Mouse (Mus musculus) ovary, postnatal 10 days (tissue): ENCODE measurements around the gene Slu7.

Source experiments
- DNase-seq: peaks from one replicate; pipeline ENCODE4 v3.0.0; 2022; ENCODE audit warnings: low spot score

Gene Slu7

GRCm38 (mm10) chr11:43433254-43434023 is at the start of gene Slu7:
Slu7 (plus strand) TSS chr11:43433744.
- DNase-seq = peak; percentile 35

DNA sequence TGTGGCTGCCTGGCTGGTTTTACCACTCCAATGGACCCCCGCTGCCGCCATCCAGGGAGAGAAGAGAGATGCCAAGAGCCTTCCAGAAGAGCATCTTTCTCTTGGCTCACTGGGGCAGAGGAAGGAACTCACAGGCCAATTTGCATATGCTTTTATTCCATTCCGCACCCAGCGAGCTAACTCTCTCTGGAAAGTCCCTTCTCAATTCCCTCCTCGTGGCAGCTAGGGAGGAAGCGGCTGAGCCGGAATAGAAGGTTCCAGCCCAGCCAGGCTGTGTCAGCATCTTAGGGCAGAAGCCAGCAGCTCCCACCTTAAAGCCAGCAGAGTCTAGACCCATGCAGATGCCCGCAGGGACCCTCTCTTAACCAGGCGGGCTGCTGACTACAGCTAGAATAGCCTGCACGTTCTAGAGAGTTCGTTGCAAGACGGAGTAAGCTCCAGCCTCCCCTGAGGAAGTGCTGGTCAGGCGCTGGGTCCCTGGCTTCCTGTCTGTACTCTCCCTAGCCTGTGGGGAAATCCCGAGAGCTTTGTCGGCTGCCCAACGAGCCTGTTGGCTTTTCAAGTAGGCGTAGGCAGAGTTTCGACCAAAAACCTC is 48.4 kb upstream of the Slu7 start:
- DNase-seq = peak; percentile 27

DNA sequence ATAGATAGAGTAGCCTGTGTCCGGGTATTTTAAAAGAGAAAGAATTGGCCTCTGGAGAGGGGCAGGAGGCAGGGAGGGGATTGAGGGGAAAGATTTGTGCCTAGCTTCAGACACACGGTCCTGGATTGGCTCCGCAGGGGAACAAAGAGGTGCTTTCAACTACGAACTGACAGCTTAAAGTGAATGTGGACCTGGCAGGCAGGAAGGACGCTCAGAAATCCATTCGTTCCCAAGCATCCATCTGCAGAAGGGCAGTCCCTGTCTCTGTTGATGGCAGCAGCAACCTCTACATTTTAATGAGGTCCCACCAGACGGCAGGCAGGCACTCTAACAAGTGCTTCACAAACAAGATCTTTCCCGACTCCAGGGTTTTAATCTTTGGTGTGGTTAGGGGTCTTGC is 47.8 kb upstream of the Slu7 start:
- no peak for DNase-seq

GRCm38 (mm10) chr11:43387004-43387880 is 46.3 kb upstream of the Slu7 start:
- DNase-seq = no peak

DNA sequence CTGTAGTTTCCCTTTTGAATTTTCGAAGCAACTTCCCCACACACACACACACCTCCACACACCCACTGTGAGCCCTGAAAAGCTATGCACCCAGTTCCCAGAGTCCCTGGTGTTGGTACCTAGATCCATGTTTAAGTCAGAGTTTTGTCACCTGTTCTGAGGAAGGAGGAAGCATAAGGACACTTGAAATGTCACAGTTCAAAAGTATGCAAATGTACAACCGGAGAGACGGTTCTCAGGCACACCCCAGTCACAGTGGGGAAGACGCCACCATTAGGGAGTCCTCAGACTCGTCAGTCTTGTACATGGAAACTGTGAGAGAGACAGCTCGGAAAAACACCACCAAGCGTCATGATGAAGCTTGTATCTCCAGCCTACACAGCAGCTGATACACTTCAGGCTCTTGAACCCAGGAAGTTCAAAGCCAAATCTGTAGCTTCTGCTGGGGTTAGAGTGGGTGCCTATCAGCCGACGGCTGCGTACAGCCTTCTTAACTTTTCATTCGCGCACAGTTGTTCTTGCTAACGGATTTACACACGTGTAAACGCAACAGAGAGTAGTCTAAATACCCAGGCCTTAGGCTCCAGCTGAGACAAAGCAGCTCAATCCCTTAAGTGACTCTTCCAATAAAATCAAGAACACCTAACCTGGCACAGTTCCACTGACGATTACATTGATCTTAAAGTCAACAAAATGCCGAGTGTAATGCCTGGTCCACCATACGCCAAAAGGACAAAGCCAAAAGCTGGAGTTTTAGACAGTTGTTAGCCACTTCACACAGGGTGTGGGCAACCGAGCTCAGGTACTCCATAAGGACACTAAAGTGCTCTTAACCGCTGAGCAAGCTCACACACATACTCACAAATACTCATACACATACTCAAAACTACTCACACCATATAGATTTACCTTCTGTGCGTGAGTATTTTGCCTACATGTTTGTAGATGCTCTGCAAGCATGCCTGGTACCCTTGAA is 45.1 kb upstream of the Slu7 start:
- no peak for DNase-seq

- no peak for DNase-seq
Observed at GRCm38 (mm10) chr11:43389118-43389517, 44.4 kb upstream of the Slu7 start.

- no peak for DNase-seq
Observed at GRCm38 (mm10) chr11:43392757-43393156, 40.8 kb upstream of the Slu7 start.

GRCm38 (mm10) chr11:43393325-43393724 is 40.2 kb upstream of the Slu7 start:
- DNase-seq = no peak

DNA sequence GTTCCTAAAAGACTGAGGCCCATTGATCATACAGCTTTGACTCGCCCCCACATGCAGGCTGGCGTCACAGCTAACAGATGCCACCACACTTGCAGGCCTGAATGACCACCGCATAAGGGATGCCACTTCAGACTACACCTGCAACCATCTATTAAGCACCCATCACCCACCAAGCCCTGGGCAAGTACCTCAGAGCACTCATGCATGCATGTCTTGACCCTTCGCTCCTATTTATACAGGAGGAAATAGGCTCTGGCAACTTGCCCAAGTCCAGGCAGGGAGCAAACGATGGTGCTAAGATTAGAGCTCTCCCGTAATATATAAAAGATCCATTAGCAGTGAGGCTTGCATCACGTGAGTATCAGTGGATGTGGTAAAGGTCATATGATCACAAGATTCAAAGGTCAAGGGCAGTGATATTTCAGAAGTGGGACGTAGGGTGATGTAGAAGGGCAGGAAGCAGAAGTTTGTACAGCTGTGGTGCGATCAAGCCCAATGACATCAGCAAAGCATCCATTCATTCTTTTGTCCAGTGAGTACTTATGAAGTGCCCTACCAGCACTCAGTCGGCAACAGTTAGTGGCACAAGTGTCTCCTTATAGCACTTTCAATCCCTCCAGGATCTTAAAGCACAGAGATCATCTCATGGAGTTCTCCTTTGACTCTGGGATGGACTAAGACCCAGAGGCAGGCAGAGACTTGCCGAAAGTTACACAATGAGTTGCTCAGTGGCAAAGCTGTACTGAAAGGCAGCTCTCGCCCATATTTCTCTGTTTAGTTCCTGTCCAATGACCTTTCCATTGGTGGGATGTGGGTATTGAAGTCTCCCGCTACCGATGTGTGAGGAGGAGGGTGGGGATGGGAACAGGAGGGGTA is 38.2 kb upstream of the Slu7 start:
- no peak for DNase-seq

- DNase-seq = no peak
Observed at GRCm38 (mm10) chr11:43396246-43396645, 37.3 kb upstream of the Slu7 start.

DNA sequence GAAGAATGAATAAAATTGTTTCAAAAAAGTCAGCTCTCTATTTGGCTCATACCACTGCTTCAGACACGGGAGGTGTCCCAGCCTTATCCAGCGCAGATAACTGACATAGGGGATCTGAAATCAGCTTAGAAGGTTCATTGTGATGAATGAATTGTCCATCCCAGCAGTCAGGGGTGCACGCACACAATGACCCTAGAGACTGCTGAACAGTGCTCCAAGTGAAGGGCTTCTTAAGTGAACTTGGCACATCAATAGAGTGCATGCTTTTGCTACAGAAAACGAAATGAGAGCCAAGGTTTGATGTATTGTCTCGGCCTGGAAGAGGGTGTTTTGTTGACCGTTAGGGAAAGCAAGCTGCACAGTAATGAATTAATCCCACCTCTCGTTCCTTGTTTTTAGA is 36.9 kb upstream of the Slu7 start:
- no peak for DNase-seq

DNA sequence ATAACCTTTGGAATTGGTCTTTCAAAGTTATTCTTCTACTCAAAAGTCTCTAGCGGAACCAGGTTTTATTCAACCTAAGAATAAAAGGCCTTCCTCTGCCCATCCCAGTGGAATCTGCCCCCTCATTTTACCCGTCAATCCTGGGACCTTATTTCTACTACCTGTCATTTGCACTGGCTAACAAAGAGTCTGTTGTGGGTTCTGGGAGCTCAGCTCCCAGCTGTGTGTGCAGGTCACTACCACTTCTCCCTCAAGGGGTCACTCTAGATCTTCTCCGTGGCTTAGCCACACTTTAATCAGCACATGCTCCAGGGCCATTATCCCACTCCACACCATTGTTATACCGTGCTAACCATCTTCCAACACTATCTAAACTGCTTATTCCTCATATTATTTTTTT is 34.2 kb upstream of the Slu7 start:
- no peak for DNase-seq

DNA sequence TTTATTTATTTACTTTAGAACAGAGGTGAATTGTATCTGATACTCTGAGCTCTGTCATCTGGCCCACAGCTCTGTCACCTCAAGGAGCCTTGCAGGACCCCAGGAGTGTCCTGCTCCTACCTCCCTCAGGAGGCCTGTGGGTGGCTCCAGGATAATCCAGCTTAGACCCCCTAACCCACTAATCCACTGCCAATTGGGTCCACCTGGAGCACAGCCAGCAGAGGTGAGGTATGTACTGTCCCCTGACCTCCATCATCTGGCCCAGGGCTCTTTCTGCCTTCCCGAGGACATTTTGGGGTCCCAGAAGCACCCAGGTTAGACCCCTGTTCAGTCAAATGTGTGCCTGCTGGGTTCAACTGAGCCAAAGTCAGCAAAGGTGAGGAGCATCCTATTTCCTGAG is 33.4 kb upstream of the Slu7 start:
- DNase-seq = no peak

DNA sequence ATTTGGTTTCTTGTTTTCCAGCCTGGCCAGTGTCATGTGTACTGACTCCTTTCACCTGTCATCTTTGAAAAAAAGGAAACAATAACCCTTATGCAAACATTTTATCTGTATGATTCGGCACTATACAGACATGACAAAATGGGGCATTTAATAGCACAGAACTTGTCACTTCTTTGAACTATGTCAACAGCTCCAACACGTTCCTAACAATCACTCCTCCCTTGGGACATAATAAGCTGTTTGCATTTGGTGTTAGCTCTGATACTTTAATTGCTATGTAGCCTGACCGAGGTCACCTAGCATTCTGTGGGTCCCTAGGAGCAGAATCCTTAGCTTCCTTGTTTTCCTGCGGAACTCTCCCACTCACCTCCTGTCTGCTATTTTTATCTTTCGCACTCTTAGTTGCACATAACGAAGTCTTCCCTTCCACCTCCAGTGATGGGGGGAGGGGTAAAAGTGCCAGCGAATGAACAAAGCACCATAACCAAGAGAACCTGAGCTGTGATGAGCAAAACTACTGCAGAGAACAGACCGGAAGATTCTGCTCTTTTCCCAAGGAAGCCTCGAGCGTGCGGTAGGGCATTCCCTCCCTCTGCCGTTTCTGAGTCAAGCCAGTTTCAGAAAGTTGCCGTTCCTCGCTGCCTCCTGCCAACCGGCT is 29.3 kb upstream of the Slu7 start:
- no peak for DNase-seq

DNA sequence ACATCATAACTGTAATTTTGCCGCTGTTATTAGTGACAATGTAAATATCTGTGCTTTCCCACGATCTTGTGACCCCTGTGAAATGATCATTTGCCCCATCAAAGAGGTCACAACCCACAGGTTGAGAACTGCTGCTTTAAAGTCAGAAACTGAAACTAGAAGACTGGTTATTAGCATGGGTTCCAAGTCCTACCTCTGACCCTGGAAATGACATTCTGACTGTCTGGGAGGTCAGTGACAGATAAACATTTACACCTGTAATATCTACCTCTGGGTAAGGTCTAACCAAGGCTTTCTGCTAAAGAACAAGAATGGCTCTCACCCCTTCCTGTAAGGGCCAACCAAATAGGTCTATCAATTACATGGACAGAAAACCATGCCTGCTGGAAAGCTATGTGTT is 24.7 kb upstream of the Slu7 start:
- no peak for DNase-seq

DNA sequence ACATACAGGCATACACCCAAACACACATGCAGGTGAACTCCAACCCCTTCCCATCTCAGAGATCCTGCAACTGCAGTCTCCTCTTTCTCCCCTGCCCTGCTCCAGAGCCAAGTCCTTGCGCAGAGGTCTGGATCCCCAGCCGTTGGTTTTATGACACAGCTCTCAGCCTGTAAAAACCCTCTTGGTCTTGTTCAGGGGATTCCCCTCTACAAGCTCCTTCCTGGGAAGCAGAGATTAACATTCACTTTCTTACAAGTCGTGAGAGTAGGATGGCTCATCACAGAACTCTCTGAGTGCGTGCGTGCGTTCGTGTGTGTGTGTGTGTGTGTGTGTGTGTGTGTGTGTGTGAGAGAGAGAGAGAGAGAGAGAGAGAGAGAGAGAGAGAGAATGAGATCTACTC is 23.3 kb upstream of the Slu7 start:
- DNase-seq = no peak

- DNase-seq = peak; percentile 29
Observed at GRCm38 (mm10) chr11:43411413-43411812, 22.1 kb upstream of the Slu7 start.

- DNase-seq = peak; percentile 41
Observed at GRCm38 (mm10) chr11:43412771-43413451, 20.6 kb upstream of the Slu7 start.

DNA sequence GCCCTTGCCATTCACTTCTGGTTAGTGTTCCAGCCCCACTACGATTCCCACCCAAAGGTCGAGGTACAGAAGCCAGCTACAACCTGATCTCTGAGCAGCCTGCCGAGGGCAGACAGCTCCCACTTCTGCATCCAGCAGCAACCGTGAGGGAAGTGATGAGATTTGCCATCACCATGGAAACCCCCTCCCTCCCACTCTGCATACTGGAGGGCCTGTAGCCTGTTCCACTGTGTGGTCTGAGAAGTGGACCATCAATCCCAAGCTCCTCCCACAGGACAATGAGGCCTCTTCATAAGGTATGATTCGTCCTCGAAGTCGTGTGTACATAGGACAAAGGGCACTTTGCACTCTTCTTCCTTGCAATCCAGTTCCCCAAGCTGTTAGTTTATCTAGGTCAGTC is 16.3 kb upstream of the Slu7 start:
- DNase-seq = no peak

DNA sequence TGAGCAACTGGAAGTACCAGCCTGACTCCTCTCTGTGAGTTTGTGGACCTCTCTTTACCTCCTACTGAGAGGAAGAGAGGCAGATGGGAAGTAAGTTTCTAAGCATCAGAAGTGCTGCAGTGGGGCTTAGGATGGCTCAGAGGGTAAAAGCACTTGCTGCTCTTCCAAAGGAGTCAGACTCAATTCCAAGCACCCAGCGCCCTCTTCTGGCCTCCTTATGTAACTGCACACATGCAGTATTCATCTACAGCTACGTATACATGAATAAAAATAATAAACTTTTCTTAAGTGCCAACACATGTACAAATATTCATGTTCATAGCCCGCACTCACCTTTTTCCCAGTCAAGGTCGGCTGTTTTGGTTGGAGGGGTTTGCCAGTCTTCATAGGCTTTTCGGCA is 9.2 kb upstream of the Slu7 start:
- DNase-seq = no peak
